Mouse (Mus musculus): ENCODE measurements at regions not wholly inside any gene's neighbourhood (a gene's known extent, or its start where the extent isn't known, plus 50 kb on each side); places are given as distances from the start of the nearest gene placed in this dataset.

GRCm38 (mm10) chr3:34426955-34427354, 223.2 kb upstream of the Sox2 start:
- Histone ChIP-seq H3K27ac (ENCODE audit: insufficient read depth, low read depth, low read length) (no peak overlapping the region), H3K27me3 (ENCODE audit: control insufficient read depth, insufficient read depth, low read length) (no peaks in the 10 kb centered on the region), H3K4me1 (ENCODE audit: control insufficient read depth, insufficient read depth, insufficient read length, low read length) (no peaks in the 10 kb centered on the region), H3K36me3 (ENCODE audit: control insufficient read depth, insufficient read depth, low read length) (no peaks in the 10 kb centered on the region), H3K4me3 (ENCODE audit: low read depth, low read length) (no peak overlapping the region)
- no peak for TF ChIP-seq POLR2A (IDR thresholded peaks at IDR 0.05; ENCODE audit: low read depth, low read length)
- no peak for TF ChIP-seq CTCF (IDR thresholded peaks at IDR 0.05; ENCODE audit: extremely low read depth, insufficient read length, insufficient replicate concordance, low read depth, low read length)
- 75% methylated on average over 10 of the region's 10 CpGs for WGBS

- H3K36me3 ChIP-seq (ENCODE audit: control insufficient read depth, insufficient read depth, low read length): no peaks in the 10 kb centered on the region
- no peak for TF ChIP-seq POLR2A (IDR thresholded peaks at IDR 0.05; ENCODE audit: low read depth, low read length)
- TF ChIP-seq CTCF (IDR thresholded peaks at IDR 0.05; ENCODE audit: extremely low read depth, insufficient read length, insufficient replicate concordance, low read depth, low read length): no peak
- H3K27ac ChIP-seq (ENCODE audit: insufficient read depth, low read depth, low read length): no peak overlapping the region
- no peak overlapping the region for H3K4me3 ChIP-seq (ENCODE audit: low read depth, low read length)
- H3K27me3 ChIP-seq (ENCODE audit: control insufficient read depth, insufficient read depth, low read length): no peaks in the 10 kb centered on the region
- WGBS: 58% methylated on average over 3 of the region's 3 CpGs
- no peaks in the 10 kb centered on the region for H3K4me1 ChIP-seq (ENCODE audit: control insufficient read depth, insufficient read depth, insufficient read length, low read length)
Measured at GRCm38 (mm10) chr3:34411915-34412306, 238.3 kb upstream of the Sox2 start.

GRCm38 (mm10) chr3:34411142-34411914, 238.9 kb upstream of the Sox2 start:
- Histone ChIP-seq H3K27me3 (ENCODE audit: control insufficient read depth, insufficient read depth, low read length) (no peaks in the 10 kb centered on the region), H3K4me1 (ENCODE audit: control insufficient read depth, insufficient read depth, insufficient read length, low read length) (no peaks in the 10 kb centered on the region), H3K27ac (ENCODE audit: insufficient read depth, low read depth, low read length) (no peak overlapping the region), H3K4me3 (ENCODE audit: low read depth, low read length) (no peak overlapping the region), H3K36me3 (ENCODE audit: control insufficient read depth, insufficient read depth, low read length) (no peaks in the 10 kb centered on the region)
- TF ChIP-seq POLR2A (IDR thresholded peaks at IDR 0.05; ENCODE audit: low read depth, low read length): no peak
- no peak for TF ChIP-seq CTCF (IDR thresholded peaks at IDR 0.05; ENCODE audit: extremely low read depth, insufficient read length, insufficient replicate concordance, low read depth, low read length)
- WGBS: 58% methylated on average over 10 of the region's 10 CpGs

- WGBS: 71% methylated on average over 2 of the region's 2 CpGs
- H3K36me3 ChIP-seq (ENCODE audit: control insufficient read depth, insufficient read depth, low read length): no peaks in the 10 kb centered on the region
- no peaks in the 10 kb centered on the region for H3K4me1 ChIP-seq (ENCODE audit: control insufficient read depth, insufficient read depth, insufficient read length, low read length)
- H3K4me3 ChIP-seq (ENCODE audit: low read depth, low read length): no peak overlapping the region
- H3K27ac ChIP-seq (ENCODE audit: insufficient read depth, low read depth, low read length): no peak overlapping the region
- H3K27me3 ChIP-seq (ENCODE audit: control insufficient read depth, insufficient read depth, low read length): no peaks in the 10 kb centered on the region
- TF ChIP-seq POLR2A (IDR thresholded peaks at IDR 0.05; ENCODE audit: low read depth, low read length) (no peak), CTCF (IDR thresholded peaks at IDR 0.05; ENCODE audit: extremely low read depth, insufficient read length, insufficient replicate concordance, low read depth, low read length) (no peak)
Measured at GRCm38 (mm10) chr3:34403586-34403985, 246.6 kb upstream of the Sox2 start.

- no peaks in the 10 kb centered on the region for H3K4me1 ChIP-seq (ENCODE audit: control insufficient read depth, insufficient read depth, insufficient read length, low read length)
- H3K4me3 ChIP-seq (ENCODE audit: low read depth, low read length): no peak overlapping the region
- no peak for TF ChIP-seq POLR2A (IDR thresholded peaks at IDR 0.05; ENCODE audit: low read depth, low read length)
- TF ChIP-seq CTCF (IDR thresholded peaks at IDR 0.05; ENCODE audit: extremely low read depth, insufficient read length, insufficient replicate concordance, low read depth, low read length): no peak
- WGBS: 94% methylated on average over 2 of the region's 2 CpGs
- H3K36me3 ChIP-seq (ENCODE audit: control insufficient read depth, insufficient read depth, low read length): no peaks in the 10 kb centered on the region
- H3K27me3 ChIP-seq (ENCODE audit: control insufficient read depth, insufficient read depth, low read length): no peaks in the 10 kb centered on the region
- no peak overlapping the region for H3K27ac ChIP-seq (ENCODE audit: insufficient read depth, low read depth, low read length)
Measured at GRCm38 (mm10) chr3:34391275-34391674, 258.9 kb upstream of the Sox2 start.

- no peak overlapping the region for H3K27ac ChIP-seq (ENCODE audit: insufficient read depth, low read depth, low read length)
- H3K4me3 ChIP-seq (ENCODE audit: low read depth, low read length): no peak overlapping the region
- no peaks in the 10 kb centered on the region for H3K4me1 ChIP-seq (ENCODE audit: control insufficient read depth, insufficient read depth, insufficient read length, low read length)
- no peaks in the 10 kb centered on the region for H3K27me3 ChIP-seq (ENCODE audit: control insufficient read depth, insufficient read depth, low read length)
- no peaks in the 10 kb centered on the region for H3K36me3 ChIP-seq (ENCODE audit: control insufficient read depth, insufficient read depth, low read length)
- WGBS: 80% methylated on average over 12 of the region's 12 CpGs
- TF ChIP-seq POLR2A (IDR thresholded peaks at IDR 0.05; ENCODE audit: low read depth, low read length) (no peak), CTCF (IDR thresholded peaks at IDR 0.05; ENCODE audit: extremely low read depth, insufficient read length, insufficient replicate concordance, low read depth, low read length) (no peak)
Measured at GRCm38 (mm10) chr3:34384965-34385505, 265.2 kb upstream of the Sox2 start.

- no peaks in the 10 kb centered on the region for H3K36me3 ChIP-seq (ENCODE audit: control insufficient read depth, insufficient read depth, low read length)
- no peak for TF ChIP-seq POLR2A (IDR thresholded peaks at IDR 0.05; ENCODE audit: low read depth, low read length)
- TF ChIP-seq CTCF (IDR thresholded peaks at IDR 0.05; ENCODE audit: extremely low read depth, insufficient read length, insufficient replicate concordance, low read depth, low read length): no peak
- 64% methylated on average over 2 of the region's 2 CpGs for WGBS
Measured at GRCm38 (mm10) chr3:34377913-34378312, 272.3 kb upstream of the Sox2 start.

More at GRCm38 (mm10) chr3:34377913-34378312, 272.3 kb upstream of the Sox2 start:
- Histone ChIP-seq H3K27ac (ENCODE audit: insufficient read depth, low read depth, low read length) (no peak overlapping the region), H3K4me3 (ENCODE audit: low read depth, low read length) (no peak overlapping the region), H3K4me1 (ENCODE audit: control insufficient read depth, insufficient read depth, insufficient read length, low read length) (no peaks in the 10 kb centered on the region), H3K27me3 (ENCODE audit: control insufficient read depth, insufficient read depth, low read length) (no peaks in the 10 kb centered on the region)
